Mouse (Mus musculus): ENCODE data around the gene Prdm16.

- TF ChIP-seq MYC (IDR thresholded peaks at IDR 0.05; ENCODE audit: low read depth, low read length) (no peak), EP300 (IDR thresholded peaks at IDR 0.05; ENCODE audit: low read length) (no peak), JUND (conservative IDR thresholded peaks at IDR 0.05; ENCODE audit: low read depth, low read length) (no peak), POLR2A (IDR thresholded peaks at IDR 0.05; ENCODE audit: low read depth, low read length) (no peak), POLR2AphosphoS2 (IDR thresholded peaks at IDR 0.05; ENCODE audit: low read depth, low read length) (no peak), ETS1 (conservative IDR thresholded peaks at IDR 0.05; ENCODE audit: low read depth, low read length) (no peak), RCOR1 (conservative IDR thresholded peaks at IDR 0.05; ENCODE audit: low read depth, low read length) (no peak)
Observed at GRCm38 (mm10) chr4:154672027-154672426, 35.4 kb upstream of the Prdm16 start.
